Mouse (Mus musculus) thymus, adult 2 months (tissue): ENCODE results near the gene Rgmb. TPM values are rescaled to one million over a fixed set of nuclear protein-coding genes. Genes with fewer than 3 reads are reported as not detected.

Source experiments
- DNase-seq: peaks from one replicate; pipeline ENCODE4 v3.0.0; 2021
- H3K27ac ChIP-seq: fragments of 200-500 bp; 2 replicates; pipeline ENCODE4 v1.5.1; 2012; ENCODE audit warnings: low read length, control low read depth; ENCODE audit not compliant: control insufficient read depth, insufficient read depth
- H3K27me3 ChIP-seq: fragments of 200-500 bp; 2 replicates; pipeline ENCODE4 v1.6.1; 2012; ENCODE audit warnings: mild to moderate bottlenecking, low read length, moderate library complexity, mixed read lengths; ENCODE audit not compliant: control insufficient read depth, insufficient read depth
- H3K36me3 ChIP-seq: fragments of 200-500 bp; 2 replicates; pipeline ENCODE4 v1.6.1; 2012; ENCODE audit warnings: mild to moderate bottlenecking, low read length, moderate library complexity; ENCODE audit not compliant: control insufficient read depth, insufficient read depth
- H3K4me1 ChIP-seq: fragments of 200-500 bp; replicated peaks from 2 replicates; pipeline ENCODE4 v1.6.1; 2012; ENCODE audit warnings: low read length; ENCODE audit not compliant: control insufficient read depth, insufficient read depth
- H3K4me3 ChIP-seq: fragments of 200-500 bp; 2 replicates; pipeline ENCODE4 v1.5.1; 2012; ENCODE audit warnings: mild to moderate bottlenecking, low read length, control low read depth, moderate library complexity; ENCODE audit not compliant: control insufficient read depth, insufficient read depth
- CTCF ChIP-seq: fragments of 200-500 bp; IDR thresholded peaks from 2 replicates; pipeline ENCODE4 v1.5.1; 2012; ENCODE audit warnings: mild to moderate bottlenecking, control low read depth, low read length, moderate library complexity, borderline replicate concordance; ENCODE audit not compliant: control insufficient read depth, poor library complexity, insufficient read depth; ENCODE audit errors: extremely low read depth
- POLR2A ChIP-seq: fragments of 200-500 bp; IDR thresholded peaks from 2 replicates; pipeline ENCODE4 v1.6.1; 2012; ENCODE audit warnings: mild to moderate bottlenecking, low read length, control low read depth, moderate library complexity; ENCODE audit not compliant: control insufficient read depth, poor library complexity, insufficient read depth; ENCODE audit errors: extremely low read depth
- WGBS: fragments of 180-500 bp; shearing (Covaris S2); methylation state at CpG from one replicate; pipeline ENCODE4 v1.1.7; 2018; 5-methylcytosine and 5-hydroxymethylcytosine counted together
- polyA plus RNA-seq: library from polyadenylated mRNA; depleted of rRNA; stranded (reverse); fragments of >200 nt; gene quantifications from 2 replicates; pipeline ENCODE4 v1.2.3, GENCODE M21; 2012

The Rgmb gene
- polyA plus RNA-seq, 1 experiment: 16.5 TPM

DNA sequence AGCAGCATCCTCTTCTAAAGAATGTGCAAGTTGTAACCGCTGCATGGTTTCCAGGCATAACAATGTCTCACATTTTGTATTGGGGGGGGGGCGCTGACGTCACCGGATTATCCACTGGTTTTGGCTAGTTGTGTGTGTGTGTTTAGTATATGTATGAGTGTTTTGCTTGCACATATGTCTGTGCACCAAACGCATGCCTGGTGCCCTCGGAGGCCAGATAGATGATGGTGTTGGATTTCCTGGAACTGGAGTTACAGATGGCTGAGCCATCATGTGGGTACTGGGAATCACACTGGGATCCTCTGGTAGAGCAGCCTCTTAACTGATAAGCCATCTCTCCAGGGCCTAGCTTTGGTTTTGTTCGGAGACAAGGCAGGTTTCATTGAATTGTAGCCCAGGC, 8.5 kb downstream of the Rgmb start:
- no peak overlapping the region for H3K27ac ChIP-seq
- peaks cover 25% of the 10 kb centered on the region for H3K4me1 ChIP-seq
- TF ChIP-seq POLR2A: no peak
- TF ChIP-seq CTCF: no peak
- WGBS: 97% methylated on average over 7 of the region's 7 CpGs
- DNase-seq: no peak
- no peak overlapping the region for H3K4me3 ChIP-seq
- H3K36me3 ChIP-seq: no peaks in the 10 kb centered on the region
- H3K27me3 ChIP-seq: peaks cover 9% of the 10 kb centered on the region; the same call in 1 of the 2 replicates

DNA sequence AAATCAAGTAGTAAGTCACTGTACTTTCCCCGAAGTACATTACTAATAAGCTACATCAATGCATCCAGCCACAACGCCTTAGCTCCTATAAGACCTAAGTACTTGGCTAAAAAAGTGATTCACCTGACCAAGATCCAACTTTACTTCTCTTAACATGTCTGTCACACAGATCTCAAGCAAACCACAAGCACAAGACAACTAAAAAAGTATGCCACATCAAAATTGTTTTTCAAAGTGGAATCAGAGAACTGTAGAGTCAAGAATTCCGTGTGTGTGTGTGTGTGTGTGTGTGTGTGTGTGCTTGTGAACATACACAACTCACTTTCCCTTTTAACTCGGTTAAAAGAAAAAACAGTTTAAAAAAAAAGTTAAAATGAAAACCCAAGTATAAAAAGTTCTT, 9.1 kb downstream of the Rgmb start:
- 21% methylated on average over 4 of the region's 4 CpGs for WGBS
- peaks cover 9% of the 10 kb centered on the region; the same call in 1 of the 2 replicates for H3K27me3 ChIP-seq
- no peak overlapping the region for H3K4me3 ChIP-seq
- no peak for DNase-seq
- H3K36me3 ChIP-seq: no peaks in the 10 kb centered on the region
- TF ChIP-seq POLR2A (no peak), CTCF (no peak)
- peaks cover 27% of the 10 kb centered on the region for H3K4me1 ChIP-seq
- H3K27ac ChIP-seq: no peak overlapping the region

DNA sequence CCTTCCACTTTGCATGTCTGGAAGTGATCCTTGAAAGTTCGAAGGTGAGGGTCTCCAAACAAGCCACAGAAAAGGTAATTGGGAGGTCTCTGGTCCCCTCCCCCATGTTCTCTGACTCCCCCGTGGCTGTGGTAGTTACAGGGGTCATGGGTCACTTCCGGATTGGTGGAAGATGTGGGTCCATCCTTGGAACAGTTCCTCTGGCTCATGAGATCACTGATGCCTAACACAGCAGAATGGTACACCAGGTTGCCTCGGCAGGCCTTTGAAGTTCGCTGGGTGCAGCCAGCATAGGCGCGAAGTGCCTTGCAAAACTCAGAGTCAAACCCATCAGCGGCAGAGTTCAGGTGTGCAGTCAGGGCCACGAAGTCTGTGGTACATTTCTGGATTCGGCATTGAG, 10.1 kb downstream of the Rgmb start:
- Histone ChIP-seq H3K27me3 (peaks cover 6% of the 10 kb centered on the region; the same call in 1 of the 2 replicates), H3K4me1 (peaks cover 23% of the 10 kb centered on the region), H3K27ac (no peak overlapping the region), H3K4me3 (no peak overlapping the region), H3K36me3 (no peaks in the 10 kb centered on the region)
- TF ChIP-seq POLR2A: no peak
- no peak for TF ChIP-seq CTCF
- WGBS: 77% methylated on average over 10 of the region's 10 CpGs
- DNase-seq: no peak

DNA sequence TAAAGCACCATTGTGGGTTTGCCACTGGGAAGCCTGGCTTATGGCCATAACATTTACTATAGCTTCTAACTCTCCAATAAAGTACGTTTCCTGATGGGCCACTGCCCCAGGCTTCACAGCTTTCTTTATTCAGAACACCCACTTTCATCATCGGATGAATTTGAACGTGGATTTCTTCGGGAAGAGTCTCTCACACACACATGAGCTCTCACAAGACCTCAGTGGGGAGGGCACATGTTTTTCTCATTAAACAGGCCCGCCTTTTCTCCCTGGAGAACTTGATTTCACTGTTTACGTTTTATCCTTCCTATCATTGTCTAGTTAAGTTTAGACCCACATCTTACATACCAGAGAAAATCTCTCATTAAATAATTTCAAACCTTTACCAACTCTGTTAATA, 10.7 kb downstream of the Rgmb start:
- Histone ChIP-seq H3K27ac (no peak overlapping the region), H3K4me3 (no peak overlapping the region), H3K36me3 (no peaks in the 10 kb centered on the region), H3K4me1 (peaks cover 22% of the 10 kb centered on the region), H3K27me3 (no peaks in the 10 kb centered on the region; the same call in 1 of the 2 replicates)
- TF ChIP-seq POLR2A (no peak), CTCF (no peak)
- no peak for DNase-seq
- WGBS: 89% methylated on average over 6 of the region's 6 CpGs

DNA sequence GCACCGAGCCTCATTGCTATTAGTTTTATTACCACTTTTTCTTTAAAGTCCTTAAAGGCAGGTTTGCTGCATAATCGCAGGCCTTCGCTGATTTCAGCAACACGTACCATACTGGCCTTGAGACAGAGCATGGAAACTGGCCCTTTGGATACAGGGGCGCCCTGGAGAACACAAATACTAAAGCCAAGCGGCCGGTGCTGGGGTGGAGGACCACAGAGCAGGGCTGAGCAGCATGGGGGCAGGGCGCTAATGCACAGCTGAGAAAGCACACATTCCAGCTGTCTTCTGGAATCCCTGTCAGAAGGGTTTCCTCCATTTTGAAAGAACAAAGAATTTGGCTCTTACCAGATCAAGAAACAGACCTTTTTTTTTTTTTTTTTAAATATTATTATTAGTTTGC, 12.5 kb downstream of the Rgmb start:
- Histone ChIP-seq H3K36me3 (no peaks in the 10 kb centered on the region), H3K27me3 (no peaks in the 10 kb centered on the region), H3K27ac (no peak overlapping the region), H3K4me3 (no peak overlapping the region), H3K4me1 (peaks cover 28% of the 10 kb centered on the region)
- WGBS: 97% methylated on average over 8 of the region's 8 CpGs
- DNase-seq: no peak
- TF ChIP-seq POLR2A: no peak
- no peak for TF ChIP-seq CTCF

DNA sequence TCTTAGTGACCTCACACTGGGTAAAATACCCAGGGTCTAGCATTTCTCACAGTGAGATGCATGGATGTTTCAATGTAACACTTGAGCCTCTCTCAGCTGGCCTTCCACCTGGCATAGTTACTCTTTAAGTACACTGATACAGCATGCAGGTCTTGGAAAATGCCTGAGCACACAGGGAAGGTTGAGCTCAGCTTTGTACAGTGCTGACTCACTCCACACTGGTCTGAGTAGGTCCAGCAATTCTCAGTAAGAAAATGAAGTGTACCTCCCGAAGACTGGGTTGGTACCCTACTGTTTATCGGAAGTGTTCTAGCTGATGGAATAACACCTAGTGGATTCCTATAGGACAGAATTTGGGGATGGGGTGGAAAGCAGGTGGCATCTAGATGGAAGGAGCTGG, 13.2 kb downstream of the Rgmb start:
- peaks cover 28% of the 10 kb centered on the region for H3K4me1 ChIP-seq
- WGBS: 92% methylated on average over 2 of the region's 2 CpGs
- no peak for TF ChIP-seq POLR2A
- no peak for TF ChIP-seq CTCF
- no peaks in the 10 kb centered on the region for H3K36me3 ChIP-seq
- no peaks in the 10 kb centered on the region for H3K27me3 ChIP-seq
- H3K27ac ChIP-seq: no peak overlapping the region
- no peak overlapping the region for H3K4me3 ChIP-seq
- no peak for DNase-seq

DNA sequence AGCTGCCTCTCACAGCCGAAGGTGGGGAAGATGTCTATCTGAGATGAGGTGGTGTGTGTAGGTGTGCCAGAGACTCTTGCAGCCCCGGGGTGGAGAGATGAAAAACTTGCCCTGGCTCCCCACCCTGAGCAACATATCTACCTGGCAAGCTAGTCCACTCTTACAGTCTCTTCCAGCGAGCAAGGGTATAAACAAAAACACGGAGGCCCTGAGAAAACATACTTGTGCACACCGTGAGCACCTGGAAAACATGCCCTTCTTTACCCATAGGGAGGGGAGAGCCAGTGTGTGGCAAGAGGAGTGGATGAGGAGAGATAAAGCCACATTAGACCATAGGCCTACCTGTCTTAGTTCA, 13.8 kb downstream of the Rgmb start:
- H3K4me1 ChIP-seq: peaks cover 29% of the 10 kb centered on the region

More for the DNA sequence above, 13.8 kb downstream of the Rgmb start:
- DNase-seq: no peak
- Histone ChIP-seq H3K36me3 (no peaks in the 10 kb centered on the region), H3K27me3 (no peaks in the 10 kb centered on the region), H3K4me3 (no peak overlapping the region), H3K27ac (peak overlapping the region; percentile 27; the same call in 1 of the 2 replicates)
- TF ChIP-seq POLR2A (no peak), CTCF (no peak)
- WGBS: 38% methylated on average over 5 of the region's 5 CpGs
